Mouse (Mus musculus): ENCODE results near the gene Vmn2r8.
"Not testable (repeated sequence)": the region's sequence is repeated elsewhere in the genome, so short reads cannot be mapped to it uniquely, and the experiment has no call there.

Gene Vmn2r8

GRCm38 (mm10) chr5:108808750-108809149, at the start of gene Vmn2r8:
Gene Vmn2r8 (minus strand): TSS chr5:108808850.
- DNase-seq (ENCODE audit: low spot score): not testable (repeated sequence)

GRCm38 (mm10) chr5:108852501-108852900, 43.9 kb upstream of the Vmn2r8 start, which contains the start of gene Vmn2r9:
Gene Vmn2r9 (minus strand): TSS chr5:108852601.
- not testable (repeated sequence) for DNase-seq (ENCODE audit: low spot score)

- no peak for DNase-seq (ENCODE audit: low spot score)
Observed at GRCm38 (mm10) chr5:108849466-108849865, 40.8 kb upstream of the Vmn2r8 start.

GRCm38 (mm10) chr5:108836156-108836555, 27.5 kb upstream of the Vmn2r8 start:
- no peak for DNase-seq (ENCODE audit: low spot score)

GRCm38 (mm10) chr5:108823276-108823675, 14.6 kb upstream of the Vmn2r8 start:
- no peak for DNase-seq (ENCODE audit: low spot score)

GRCm38 (mm10) chr5:108803646-108804045, 5.0 kb downstream of the Vmn2r8 start:
- DNase-seq (ENCODE audit: low spot score): no peak

GRCm38 (mm10) chr5:108795263-108795662, 13.4 kb downstream of the Vmn2r8 start, which contains the start of gene Tmed11:
Gene Tmed11 (minus strand): TSS chr5:108795363.
- DNase-seq (ENCODE audit: low spot score): not testable (repeated sequence)

GRCm38 (mm10) chr5:108790385-108790784, 18.3 kb downstream of the Vmn2r8 start:
- DNase-seq (ENCODE audit: low spot score): not testable (repeated sequence)

- DNase-seq (ENCODE audit: low spot score): no peak
Observed at GRCm38 (mm10) chr5:108774630-108775306, 33.9 kb downstream of the Vmn2r8 start, which contains the start of gene Rnf212. Gene Rnf212 (minus strand): TSS chr5:108774982.

GRCm38 (mm10) chr5:108760002-108760401, 48.6 kb downstream of the Vmn2r8 start:
- DNase-seq (ENCODE audit: low spot score): no peak

- DNase-seq (ENCODE audit: low spot score): peak; percentile 17
Observed at GRCm38 (mm10) chr5:108758396-108758795, 50.3 kb downstream of the Vmn2r8 start.

GRCm38 (mm10) chr5:108751258-108751657, 57.4 kb downstream of the Vmn2r8 start:
- not testable (repeated sequence) for DNase-seq (ENCODE audit: low spot score)

- DNase-seq (ENCODE audit: low spot score): no peak
Observed at GRCm38 (mm10) chr5:108750328-108751210, 58.1 kb downstream of the Vmn2r8 start.

GRCm38 (mm10) chr5:108744629-108745028, 64.0 kb downstream of the Vmn2r8 start:
- no peak for DNase-seq (ENCODE audit: low spot score)

GRCm38 (mm10) chr5:108743856-108744255, 64.8 kb downstream of the Vmn2r8 start:
- DNase-seq (ENCODE audit: low spot score): no peak

GRCm38 (mm10) chr5:108742596-108742995, 66.1 kb downstream of the Vmn2r8 start:
- DNase-seq (ENCODE audit: low spot score): no peak

GRCm38 (mm10) chr5:108741844-108742243, 66.8 kb downstream of the Vmn2r8 start:
- DNase-seq (ENCODE audit: low spot score): no peak

Measured in left cerebral cortex, adult 11 months (tissue).